In genomic region chr2:52927381-52927780, GRCm38 (mm10) we compare ENCODE assay signal across 16 mouse cellular contexts.
DNase-seq lines count a peak whose midpoint lies in the region; ATAC-seq and TF ChIP-seq lines count a peak whose summit lies in the region.
"Had no signal": no experiment of that assay in that cellular context is flagged by ENCODE, and none has a peak within 500 bp of the region (broad histone marks: within the 10 kb centered on the region; RNA-seq: fewer than 3 reads in every experiment).

No protein-coding gene starts in this region.

- H3K4me2 ChIP-seq in hindbrain, embryonic 11.5 days (replicated peaks; ENCODE audit: low read depth, low read length): no peak overlapping the region
- no peak overlapping the region for H3K4me2 ChIP-seq in liver, postnatal 0 days (ENCODE audit: low read depth, low read length)
- H3K4me2 ChIP-seq in liver, embryonic 12.5 days: no peak overlapping the region
- H3K4me2 ChIP-seq: embryonic facial prominence, embryonic 15.5 days; heart, embryonic 11.5 days; limb, embryonic 12.5 days; liver, embryonic 15.5 days had no signal

- H3K36me3 ChIP-seq in hindbrain, embryonic 10.5 days: no peaks in the 10 kb centered on the region
- no peaks in the 10 kb centered on the region for H3K36me3 ChIP-seq in hindbrain, embryonic 11.5 days (ENCODE audit: control insufficient read depth, insufficient read depth, low read length)
- no peaks in the 10 kb centered on the region for H3K36me3 ChIP-seq in liver, postnatal 0 days (replicated peaks; ENCODE audit: insufficient read depth, low read length)
- H3K36me3 ChIP-seq in liver, embryonic 12.5 days: no peaks in the 10 kb centered on the region
- H3K36me3 ChIP-seq: embryonic facial prominence, embryonic 15.5 days; limb, embryonic 12.5 days; liver, embryonic 15.5 days had no signal

- H3K4me3 ChIP-seq in hindbrain, embryonic 10.5 days: no peak overlapping the region
- H3K4me3 ChIP-seq in hindbrain, embryonic 11.5 days (ENCODE audit: low read depth, low read length): no peak overlapping the region
- no peak overlapping the region for H3K4me3 ChIP-seq in liver, postnatal 0 days (ENCODE audit: low read depth, low read length)
- no peak overlapping the region for H3K4me3 ChIP-seq in liver, embryonic 12.5 days
- H3K4me3 ChIP-seq: embryonic facial prominence, embryonic 15.5 days; limb, embryonic 12.5 days; liver, embryonic 15.5 days had no signal

- no peak for ATAC-seq in hindbrain, embryonic 11.5 days (ENCODE audit: low FRiP score)
- ATAC-seq in liver, postnatal 0 days: no peak
- ATAC-seq in liver, embryonic 12.5 days: no peak

- no peaks in the 10 kb centered on the region for H3K9me3 ChIP-seq in hindbrain, embryonic 10.5 days
- H3K9me3 ChIP-seq in hindbrain, embryonic 11.5 days (ENCODE audit: control insufficient read depth, low read length): no peaks in the 10 kb centered on the region
- no peaks in the 10 kb centered on the region for H3K9me3 ChIP-seq in liver, postnatal 0 days (ENCODE audit: low read length)
- no peaks in the 10 kb centered on the region for H3K9me3 ChIP-seq in liver, embryonic 12.5 days (replicated peaks)
- H3K9me3 ChIP-seq: embryonic facial prominence, embryonic 15.5 days; limb, embryonic 12.5 days; liver, embryonic 15.5 days had no signal

- no peaks in the 10 kb centered on the region for H3K27me3 ChIP-seq in hindbrain, embryonic 10.5 days (ENCODE audit: insufficient read depth, poor library complexity, severe bottlenecking)
- no peaks in the 10 kb centered on the region for H3K27me3 ChIP-seq in hindbrain, embryonic 11.5 days (ENCODE audit: control insufficient read depth, insufficient read depth, low read length)
- H3K27me3 ChIP-seq in liver, postnatal 0 days (ENCODE audit: insufficient read depth, low read length): no peaks in the 10 kb centered on the region
- no peaks in the 10 kb centered on the region for H3K27me3 ChIP-seq in liver, embryonic 12.5 days (replicated peaks)
- H3K27me3 ChIP-seq: embryonic facial prominence, embryonic 15.5 days; limb, embryonic 12.5 days; liver, embryonic 15.5 days had no signal

- peaks cover 25% of the 10 kb centered on the region for H3K4me1 ChIP-seq in hindbrain, embryonic 10.5 days (replicated peaks)
- H3K4me1 ChIP-seq in hindbrain, embryonic 11.5 days (replicated peaks; ENCODE audit: control insufficient read depth, insufficient read depth, low read length): peaks cover 5% of the 10 kb centered on the region
- H3K4me1 ChIP-seq in liver, postnatal 0 days (ENCODE audit: insufficient read depth): peaks cover 23% of the 10 kb centered on the region
- no peaks in the 10 kb centered on the region for H3K4me1 ChIP-seq in liver, embryonic 12.5 days
- H3K4me1 ChIP-seq: liver, embryonic 15.5 days had no signal

- H3K9ac ChIP-seq in hindbrain, embryonic 11.5 days (ENCODE audit: low read depth, low read length): no peak overlapping the region
- H3K9ac ChIP-seq in liver, postnatal 0 days (replicated peaks): no peak overlapping the region
- no peak overlapping the region for H3K9ac ChIP-seq in liver, embryonic 12.5 days
- H3K9ac ChIP-seq: embryonic facial prominence, embryonic 15.5 days; limb, embryonic 12.5 days; liver, embryonic 15.5 days had no signal

- no peak for TF ChIP-seq EP300 in liver, postnatal 0 days (IDR thresholded peaks at IDR 0.05; ENCODE audit: low read depth)

- TF ChIP-seq CTCF in liver, postnatal 0 days (IDR thresholded peaks at IDR 0.05; ENCODE audit: low read depth): no peak

- WGBS in hindbrain, embryonic 10.5 days: 57% methylated on average over 3 of the region's 3 CpGs
- 40% methylated on average over 3 of the region's 3 CpGs for WGBS in hindbrain, embryonic 11.5 days
- WGBS in liver, postnatal 0 days (ENCODE audit: insufficient replicate concordance): 37% methylated on average over 3 of the region's 3 CpGs
- WGBS in liver, embryonic 12.5 days (ENCODE audit: insufficient replicate concordance): 45% methylated on average over 3 of the region's 3 CpGs

- H3K27ac ChIP-seq in hindbrain, embryonic 10.5 days: peak overlapping the region; percentile 42
- H3K27ac ChIP-seq in hindbrain, embryonic 11.5 days (ENCODE audit: low read depth, low read length): no peak overlapping the region
- H3K27ac ChIP-seq in liver, postnatal 0 days (ENCODE audit: low read depth): 0 out of 2 replicates have a peak overlapping the region, but pooled peaks have one; percentile 20
- H3K27ac ChIP-seq in liver, embryonic 12.5 days: no peak overlapping the region
- H3K27ac ChIP-seq: embryonic facial prominence, embryonic 15.5 days; limb, embryonic 12.5 days; liver, embryonic 15.5 days had no signal

- no peak for DNase-seq in hindbrain, embryonic 10.5 days (ENCODE audit: low spot score)
- DNase-seq in hindbrain, embryonic 11.5 days (ENCODE audit: low spot score): no peak
- no peak for DNase-seq in liver, postnatal 0 days
- peak; percentile 27 for DNase-seq in thymus, postnatal 14 days
- DNase-seq in thymus, postnatal 4 days: no peak
- DNase-seq in lung, adult 18-20 months: no peak
- DNase-seq: cerebellum, adult 2 months; cerebellum, postnatal 36 days; heart, postnatal 10 days; kidney, adult 18-20 months; lung, postnatal 10 days had no signal

Comparison
In these comparisons a context has a peak if more than half of its experiments do, and no peak if none do; other contexts are left out.
1. H3K27ac ChIP-seq: peak in hindbrain, embryonic 10.5 days (single experiment) and liver, postnatal 0 days (single experiment); none in hindbrain, embryonic 11.5 days (single experiment) and liver, embryonic 12.5 days (single experiment).